Mouse (Mus musculus) G1E (cell line): Measurements from ENCODE around the gene Ksr1.

Source experiments
- CTCF ChIP-seq: IDR thresholded peaks from 2 replicates; pipeline ENCODE4 v1.5.1; 2012; ENCODE audit warnings: low read depth, low read length, inconsistent platforms, mixed read lengths
- GATA1 ChIP-seq: IDR thresholded peaks from 2 replicates; pipeline ENCODE4 v1.6.1; 2012; ENCODE audit warnings: borderline replicate concordance, low read length, inconsistent platforms, mixed read lengths
- GATA2 ChIP-seq: IDR thresholded peaks from 2 replicates; pipeline ENCODE4 v1.6.1; 2012; ENCODE audit warnings: low read depth, low read length, inconsistent platforms, borderline replicate concordance
- TAL1 ChIP-seq: conservative IDR thresholded peaks from 2 replicates; pipeline ENCODE4 v1.6.1; 2012; ENCODE audit warnings: low read depth, low read length, inconsistent platforms, mixed read lengths

GRCm38 (mm10) chr11:79096673-79097072 lies 49.5 kb downstream of the Ksr1 start:
- TF ChIP-seq CTCF (no peak), TAL1 (no peak), GATA2 (no peak), GATA1 (no peak)
